Mouse (Mus musculus) thymus, postnatal 36 days (tissue): ENCODE results near the gene Fmnl3.
"Not testable (repeated sequence)": the region's sequence is repeated elsewhere in the genome, so short reads cannot be mapped to it uniquely, and the experiment has no call there.

Source experiments
- DNase-seq, 2 experiments: peaks; one replicate each; pipeline ENCODE4 v3.0.0; 2022; ENCODE audit warnings: mixed read lengths in 2 of 2

Gene Fmnl3

DNA sequence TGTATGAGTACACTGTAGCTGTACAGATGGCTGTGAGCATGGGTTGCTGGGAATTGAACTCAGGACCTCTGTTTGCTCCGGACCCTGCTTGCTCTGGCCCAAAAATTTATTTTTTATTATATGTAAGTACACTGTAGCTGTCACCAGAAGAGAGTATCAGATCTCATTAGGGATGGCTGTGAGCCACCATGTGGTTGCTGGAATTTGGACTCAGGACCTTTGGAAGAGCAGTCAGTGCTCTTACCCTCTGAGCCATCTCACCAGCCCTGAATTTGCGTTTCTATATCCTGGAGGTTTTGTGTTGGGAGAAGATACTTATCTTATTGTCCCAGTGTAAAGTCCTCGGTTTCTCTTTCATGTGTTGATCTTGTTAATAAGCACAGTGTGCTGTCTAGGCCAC lies 16.5 kb upstream of the Fmnl3 start:
- no peak for DNase-seq

DNA sequence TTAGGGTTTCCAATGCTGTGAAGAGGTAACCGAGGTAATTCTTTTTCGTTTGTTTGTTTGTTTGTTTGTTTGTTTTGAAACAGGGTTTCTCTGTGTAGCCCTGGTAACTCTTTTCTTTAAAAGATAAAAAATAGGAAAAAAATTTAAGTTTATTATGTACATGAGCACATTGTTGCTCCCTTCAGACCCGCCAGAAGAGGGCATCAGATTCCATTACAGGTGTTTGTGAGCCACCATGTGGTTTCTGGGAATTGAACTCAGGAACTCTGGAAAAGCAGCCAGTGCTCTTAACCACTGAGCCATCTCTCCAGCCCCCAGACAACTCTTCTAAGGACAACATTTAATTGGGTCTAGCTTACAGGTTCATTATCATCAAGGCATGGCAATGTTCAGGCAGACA lies 15.8 kb upstream of the Fmnl3 start:
- DNase-seq, result not testable (repeated sequence)

GRCm38 (mm10) chr15:99384071-99384470 lies 13.8 kb upstream of the Fmnl3 start:
- no peak for DNase-seq

DNA sequence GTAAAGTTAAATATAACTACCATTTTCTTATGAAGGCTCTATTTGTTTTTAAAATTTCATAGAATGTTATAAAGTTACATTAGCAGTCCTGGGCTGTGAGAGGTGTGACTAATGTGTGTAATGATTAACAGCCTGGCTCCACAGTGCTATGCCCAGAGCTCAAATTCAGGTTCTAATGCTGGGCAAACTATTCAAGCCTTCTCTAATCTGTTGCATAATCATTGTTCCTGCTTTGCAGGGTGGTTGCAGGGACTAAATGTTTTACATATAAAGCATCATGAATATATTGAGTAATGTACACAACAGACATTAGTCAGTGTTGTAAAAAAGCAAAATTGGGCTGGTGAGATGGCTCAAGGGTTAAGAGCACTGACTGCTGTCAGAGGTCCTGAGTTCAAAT lies 12.6 kb upstream of the Fmnl3 start:
- no peak for DNase-seq

GRCm38 (mm10) chr15:99376240-99376639 lies 6.0 kb upstream of the Fmnl3 start:
- DNase-seq, result no peak

GRCm38 (mm10) chr15:99375581-99375980 lies 5.3 kb upstream of the Fmnl3 start:
- DNase-seq, result no peak

- no peak for DNase-seq
Measured at GRCm38 (mm10) chr15:99375036-99375435, 4.8 kb upstream of the Fmnl3 start.

DNA sequence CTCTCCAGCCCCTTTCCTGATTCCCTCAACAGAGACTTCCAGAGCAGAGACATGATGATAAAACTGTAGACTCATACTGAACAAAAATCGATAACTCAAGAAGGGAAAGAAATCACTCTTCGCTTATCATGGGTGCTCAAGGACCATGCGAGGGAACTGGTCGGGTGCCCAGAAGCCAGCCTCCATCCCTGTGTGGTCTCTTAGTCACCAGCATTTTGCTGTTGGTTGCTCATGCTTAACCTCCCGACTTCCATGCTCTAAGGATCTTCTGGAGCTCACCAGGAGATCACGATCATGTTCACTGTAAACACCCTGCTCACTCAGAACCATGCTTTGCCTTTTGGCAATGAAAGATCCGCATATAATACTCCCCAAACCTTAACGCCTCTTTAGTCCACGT lies 2.5 kb upstream of the Fmnl3 start:
- DNase-seq, result no peak

GRCm38 (mm10) chr15:99371526-99372340 lies 1.5 kb upstream of the Fmnl3 start:
- no peak for DNase-seq

DNA sequence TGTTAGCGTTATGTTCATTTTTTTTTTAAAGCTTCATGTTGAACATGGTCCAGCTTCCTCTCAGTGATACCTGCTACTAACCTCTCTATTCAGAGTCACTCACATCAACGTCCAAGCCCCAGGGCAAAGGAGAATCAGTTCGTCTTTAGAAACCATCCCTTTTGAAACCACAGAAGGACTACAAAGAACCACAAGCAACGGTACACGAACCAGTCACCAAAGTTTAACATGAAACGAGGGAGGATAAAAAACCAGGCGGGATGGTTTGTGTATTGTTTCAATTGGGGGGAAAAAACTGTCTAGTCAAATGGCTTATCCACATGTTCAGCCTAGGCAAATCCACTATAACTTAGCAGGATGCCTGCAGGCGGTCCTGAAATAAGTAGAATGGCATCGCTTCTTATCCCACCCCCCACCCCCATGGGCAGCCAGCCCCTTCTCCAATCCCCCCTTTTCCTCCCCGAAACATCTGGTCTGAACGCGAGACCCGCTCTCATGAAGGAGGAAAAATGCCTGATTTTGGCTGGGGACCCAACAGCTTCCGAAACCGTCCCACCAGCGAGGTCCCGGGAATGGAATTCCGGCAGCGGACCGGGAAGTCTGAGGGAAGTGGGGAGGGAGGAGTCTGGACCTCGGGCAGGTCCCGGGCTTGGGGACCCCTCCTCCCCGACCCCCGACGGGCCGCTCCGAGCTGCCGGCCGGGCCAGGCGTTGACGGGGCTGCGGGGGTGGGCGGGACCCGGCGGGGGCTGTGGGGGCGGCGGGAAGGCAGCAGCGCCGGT lies 701 bp downstream of the Fmnl3 start:
- DNase-seq, result no peak

- DNase-seq, result no peak
Measured at GRCm38 (mm10) chr15:99368583-99369266, 1.6 kb downstream of the Fmnl3 start.

- DNase-seq, result peak; percentile 51 to 60
Measured at GRCm38 (mm10) chr15:99364921-99365320, 5.4 kb downstream of the Fmnl3 start.

DNA sequence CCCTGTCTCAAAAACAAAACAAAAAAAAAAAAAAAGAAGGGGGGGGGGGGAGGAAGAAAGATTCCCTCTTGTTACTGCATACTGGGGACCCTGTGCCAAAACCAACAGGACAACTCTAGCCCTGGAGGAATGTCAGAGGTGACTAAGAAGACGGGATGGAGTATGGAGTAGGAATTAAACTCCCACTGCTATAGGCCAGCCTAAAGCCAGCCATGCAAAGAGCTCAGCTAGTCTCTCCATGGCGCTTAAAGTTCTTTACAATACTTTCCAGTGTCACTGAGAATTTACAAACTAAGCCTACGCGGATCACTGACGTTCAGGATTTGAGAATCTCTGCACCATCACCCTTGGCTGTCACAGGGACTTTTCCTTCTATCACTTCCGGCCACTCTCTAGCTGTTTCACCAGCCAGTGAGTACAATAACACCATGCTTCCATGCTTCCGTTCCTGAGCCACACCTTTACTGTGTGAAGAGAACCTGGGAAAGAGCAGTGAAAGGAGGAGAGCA lies 6.2 kb downstream of the Fmnl3 start:
- no peak for DNase-seq

GRCm38 (mm10) chr15:99358952-99359351 lies 11.3 kb downstream of the Fmnl3 start:
- no peak for DNase-seq

- DNase-seq, result no peak
Measured at GRCm38 (mm10) chr15:99356462-99356861, 13.8 kb downstream of the Fmnl3 start.

DNA sequence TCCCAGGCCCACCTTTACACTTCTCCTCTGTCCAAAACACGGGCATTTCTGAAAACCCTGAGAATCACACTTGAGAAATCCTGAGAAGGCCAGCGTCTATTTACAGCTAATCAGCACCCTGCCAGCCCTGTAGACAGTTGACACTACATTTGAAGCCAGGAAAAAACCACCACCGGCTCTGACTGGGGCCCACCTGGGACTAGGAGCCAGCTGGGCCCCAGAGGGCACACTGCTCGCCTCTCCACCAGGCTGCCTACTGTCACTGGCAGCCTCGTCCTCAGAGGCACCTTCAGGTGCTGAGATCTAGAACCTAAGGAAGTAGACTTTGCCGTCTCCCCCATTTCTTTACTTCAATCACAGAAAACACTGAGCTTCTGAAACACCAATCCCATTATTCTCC lies 14.6 kb downstream of the Fmnl3 start:
- peak; percentile 52 to 75 for DNase-seq

DNA sequence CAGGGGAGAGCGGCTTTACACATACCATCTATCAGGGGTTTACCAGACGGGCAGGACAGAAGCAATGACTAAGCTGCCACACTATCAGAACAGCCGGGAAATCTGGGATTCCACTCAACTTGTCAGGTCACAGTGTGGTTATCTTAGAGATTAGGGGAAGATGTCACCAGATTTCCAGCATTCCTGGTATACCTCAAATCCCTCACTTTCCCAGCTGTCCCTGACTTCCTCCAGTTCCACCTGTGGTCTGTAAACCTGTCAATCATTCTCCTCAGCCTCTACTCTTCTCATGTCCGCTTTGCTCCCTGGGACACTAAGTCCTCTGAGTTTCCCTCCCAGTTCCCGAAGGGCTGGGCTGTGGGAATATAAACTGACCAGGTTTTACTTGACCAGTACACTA lies 18.0 kb downstream of the Fmnl3 start:
- DNase-seq, result no peak

GRCm38 (mm10) chr15:99351610-99352009 lies 18.7 kb downstream of the Fmnl3 start:
- DNase-seq, result no peak

- DNase-seq, result no peak
Measured at GRCm38 (mm10) chr15:99344961-99345360, 25.3 kb downstream of the Fmnl3 start.

GRCm38 (mm10) chr15:99344148-99344870 lies 26.0 kb downstream of the Fmnl3 start:
- DNase-seq, result no peak

DNA sequence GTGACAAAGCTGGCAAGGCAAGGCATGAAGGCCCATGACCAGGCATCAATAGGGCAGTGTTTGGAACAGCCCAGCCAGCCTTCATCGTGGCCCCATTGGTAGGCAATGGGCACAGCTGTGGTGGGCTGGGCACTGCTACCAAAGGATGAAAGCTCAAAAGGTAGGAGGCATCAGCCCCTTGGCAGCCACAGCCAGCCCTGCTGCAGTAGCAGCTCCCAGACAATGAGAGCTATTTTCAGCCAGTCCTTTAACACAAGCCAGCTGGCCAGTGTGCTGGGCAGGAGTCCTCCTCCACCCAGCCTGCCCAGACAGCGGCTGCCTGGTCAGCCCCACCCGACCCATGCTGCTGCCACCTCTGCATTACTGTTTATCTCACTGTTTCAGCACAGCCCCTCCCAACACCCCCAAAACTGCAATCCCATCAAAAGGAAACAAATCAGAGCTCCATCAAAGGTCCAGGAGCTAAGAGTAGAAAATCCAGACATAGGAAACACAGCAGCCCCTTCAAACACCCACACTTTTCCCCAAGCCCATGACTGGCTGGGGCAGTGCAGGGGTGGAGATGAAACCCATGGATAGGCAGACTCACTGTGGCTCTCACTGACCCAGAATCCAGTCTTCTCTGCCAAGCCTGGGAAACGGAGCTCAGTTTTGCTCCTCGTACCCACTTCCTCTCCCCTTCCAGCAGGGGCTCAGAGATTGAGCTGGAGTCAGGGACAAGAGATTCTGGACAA lies 26.7 kb downstream of the Fmnl3 start:
- DNase-seq, result peak in 1 of 2 experiments; percentile 9
